Mouse (Mus musculus): ENCODE measurements around the gene Plscr2.

- TF ChIP-seq EP300 (IDR thresholded peaks at IDR 0.05; ENCODE audit: low read depth) (no peak), CTCF (IDR thresholded peaks at IDR 0.05; ENCODE audit: low read depth) (no peak)
Measured at GRCm38 (mm10) chr9:92260481-92261159, 14.8 kb upstream of the Plscr2 start.
